Mouse (Mus musculus) Patski (cell line): ENCODE results near the gene 5730596B20Rik. TPM values are rescaled to one million over a fixed set of nuclear protein-coding genes. Genes with fewer than 3 reads are reported as not detected.

Source experiments
- ATAC-seq: fragments of 100-300 bp; one replicate; pipeline ENCODE4 v1.8.0; 2021
- CTCF ChIA-PET: fragments of 350-600 bp; sonication (Branson Sonifier 250); formaldehyde crosslinking; loops from one replicate; lab custom pipeline; 2022; ENCODE audit warnings: inconsistent platforms; lab: Charles Lee
- POLR2A ChIA-PET: fragments of 350-600 bp; sonication (Branson Sonifier 250); formaldehyde crosslinking; loops from one replicate; lab custom pipeline; 2022; ENCODE audit warnings: antibody characterized with exemption, inconsistent platforms; lab: Charles Lee
- DNase-seq: peaks from one replicate; pipeline ENCODE4 v3.0.0-alpha.2; 2011; ENCODE audit warnings: low read depth, low spot score
- H3K27me3 ChIP-seq: fragments of 371-371 bp; one replicate; pipeline ENCODE4 v1.5.1; 2021
- CTCF ChIP-seq: fragments of 100-300 bp; IDR thresholded peaks from one replicate; pipeline ENCODE4 v1.5.1; 2021
- in situ Hi-C: fragments of 300-500 bp; cut with MboI; formaldehyde crosslinking; loops from 3 replicates; pipeline ENCODE4 v1.11.1; 2018; ENCODE audit warnings: low pct_unique_long_range_greater_than_20kb, mixed read lengths
- polyA plus RNA-seq: library from polyadenylated mRNA; unstranded; gene quantifications from one replicate; pipeline ENCODE4 v1.2.3, GENCODE M21; 2021

Gene 5730596B20Rik
- polyA plus RNA-seq, 1 experiment from 2014 or later: 1.6 TPM

DNA sequence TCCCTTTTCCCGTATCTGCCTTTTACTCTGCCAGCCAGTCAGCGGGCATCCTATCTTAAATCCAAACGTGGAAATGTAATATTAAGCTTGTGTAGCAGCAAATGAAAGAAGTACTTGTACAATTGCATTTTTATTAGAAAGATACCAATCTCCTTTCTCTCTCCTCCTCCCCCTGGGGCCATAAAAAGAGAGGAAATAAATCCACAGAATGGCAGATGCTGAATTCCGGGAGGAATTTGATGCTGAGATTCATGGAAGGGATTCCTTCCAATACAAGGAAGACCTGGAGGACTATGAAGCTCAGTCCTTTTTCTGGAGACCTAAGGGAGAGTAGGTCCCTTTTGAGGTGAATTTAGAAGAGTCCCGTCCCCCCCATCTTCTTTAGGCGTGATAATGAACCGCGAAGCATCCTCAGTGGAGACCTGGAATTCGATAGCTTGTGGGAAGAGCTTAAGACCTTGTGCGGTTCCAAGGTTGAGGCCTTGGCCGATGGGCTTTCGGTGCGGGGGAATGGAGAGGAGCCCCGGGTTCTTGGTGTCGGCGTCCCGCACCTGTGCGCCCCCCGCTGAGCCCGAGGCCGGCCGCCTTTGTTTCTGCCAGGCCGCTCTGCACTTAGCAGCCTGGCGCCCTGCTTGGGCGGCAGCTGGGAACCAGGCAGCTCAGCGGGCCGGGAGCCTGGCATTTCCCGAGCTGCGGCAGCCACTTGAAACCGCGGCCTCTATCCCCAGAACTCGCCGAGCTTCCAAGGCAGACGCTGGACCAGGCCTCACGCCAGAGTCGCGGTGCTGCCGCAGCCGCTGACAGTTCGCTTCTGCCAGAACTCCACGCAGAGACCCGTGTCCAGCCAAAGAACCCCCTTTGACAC is 8.9 kb upstream of the 5730596B20Rik start:
- no peaks in the 10 kb centered on the region for H3K27me3 ChIP-seq
- no peak for DNase-seq
- ChIA-PET POLR2A (interaction anchor here (0.8 kb wide), 1 partner anchor 10 kb away, joined by 3 read pairs; the partner anchor contains the start of gene Hoxa1), CTCF (interaction anchor here (0.5 kb wide), 1 partner anchor 54 kb away, joined by 3 read pairs; no protein-coding TSS in a partner anchor)
- ATAC-seq: no peak
- no peak for TF ChIP-seq CTCF
- in situ Hi-C loops: no loop called here

DNA sequence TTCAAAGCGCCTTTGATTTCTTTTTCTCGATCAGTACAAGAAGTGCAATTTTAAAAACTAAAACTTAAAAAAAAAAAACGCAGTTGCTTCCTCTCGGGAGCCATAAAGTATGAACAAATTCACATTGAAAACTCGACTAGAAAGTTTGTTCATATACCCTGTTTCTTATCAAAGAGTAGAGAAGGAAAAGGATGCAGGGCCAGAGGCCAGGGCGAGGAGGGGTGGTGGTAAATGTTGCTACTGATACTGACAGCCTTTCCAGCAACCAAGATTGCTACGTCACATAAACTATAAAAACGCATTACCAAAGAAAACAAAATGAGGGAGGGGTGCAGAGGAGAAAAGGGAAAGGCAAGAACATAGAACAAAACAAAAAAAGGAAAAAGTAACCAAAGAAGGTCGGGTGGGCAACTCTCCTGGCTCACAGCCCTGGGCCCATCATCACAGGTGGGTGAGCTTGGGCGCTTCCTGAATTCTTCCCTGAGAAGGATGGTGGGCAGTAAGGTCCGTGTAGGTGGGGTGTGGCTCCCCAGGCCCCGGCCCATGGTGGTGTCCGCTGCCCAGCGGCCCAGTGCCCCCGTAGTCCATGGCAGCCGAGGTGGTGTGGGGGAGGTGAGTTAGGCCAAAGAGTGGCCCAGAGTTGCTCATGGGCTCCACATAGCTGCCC is 7.7 kb upstream of the 5730596B20Rik start:
- H3K27me3 ChIP-seq: no peaks in the 10 kb centered on the region
- ATAC-seq: no peak
- ChIA-PET CTCF (no interaction called here), POLR2A (interaction anchor here (16.4 kb wide), 1 partner anchor 55 kb away, joined by 378 read pairs; the partner anchor contains the start of genes Gm28308, Hoxa10, Hoxa3 and Hoxa6)
- in situ Hi-C loops: loop anchor here (10.0 kb wide), 1 partner anchor 55 kb away; the partner anchor contains the start of gene Hoxa7
- TF ChIP-seq CTCF: no peak
- no peak for DNase-seq

DNA sequence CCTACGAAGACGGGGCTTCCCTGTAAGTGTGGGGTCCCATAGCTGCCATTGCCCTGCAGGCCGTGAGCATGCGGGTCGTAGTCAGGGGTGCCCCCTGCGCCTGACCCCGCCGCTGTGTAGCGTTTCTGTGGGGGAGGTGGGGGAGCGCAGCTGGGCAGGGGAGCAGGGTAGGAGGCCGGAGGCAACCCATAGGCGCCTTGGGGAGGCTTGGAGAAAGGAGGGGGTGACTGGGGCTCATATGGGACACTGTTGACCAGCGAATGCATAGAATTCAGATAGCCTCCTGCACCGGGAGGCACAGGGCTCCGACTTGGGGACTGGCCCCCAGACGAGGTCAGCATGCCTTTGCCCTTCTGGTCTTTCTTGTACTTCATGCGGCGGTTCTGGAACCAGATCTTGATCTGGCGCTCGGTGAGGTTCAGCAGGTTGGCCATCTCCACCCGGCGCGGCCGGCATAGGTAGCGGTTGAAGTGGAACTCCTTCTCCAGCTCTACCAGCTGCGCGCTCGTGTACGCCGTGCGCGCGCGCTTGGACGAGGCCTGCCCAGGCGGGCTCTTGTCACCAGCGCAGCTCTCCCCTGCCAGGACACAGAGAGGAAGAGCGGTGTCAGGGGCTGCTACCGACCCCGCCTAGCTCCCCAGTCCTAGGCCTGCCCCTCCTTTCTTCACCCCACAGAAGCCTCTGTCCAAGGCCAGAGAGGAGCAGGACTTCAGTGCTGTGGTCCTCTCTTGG is 7.0 kb upstream of the 5730596B20Rik start:
- ChIA-PET CTCF (interaction anchor here (0.7 kb wide), 1 partner anchor 8 kb away, joined by 3 read pairs; no protein-coding TSS in a partner anchor), POLR2A (interaction anchor here (2.9 to 16.4 kb wide), 2 partner anchors 9 to 54 kb away, joined by 16 to 378 read pairs; partner anchors contain the start of genes Gm28308, Hoxa10, Hoxa3 and Hoxa6)
- in situ Hi-C loops: loop anchor here (10.0 kb wide), 1 partner anchor 54 kb away; the partner anchor contains the start of gene Hoxa7
- no peak for ATAC-seq
- no peaks in the 10 kb centered on the region for H3K27me3 ChIP-seq
- DNase-seq: no peak
- TF ChIP-seq CTCF: no peak

GRCm38 (mm10) chr6:52170898-52171223 is 6.4 kb upstream of the 5730596B20Rik start:
- no peak for TF ChIP-seq CTCF
- CTCF ChIA-PET: interaction anchor here (0.7 kb wide), 1 partner anchor 8 kb away, joined by 3 read pairs; no protein-coding TSS in a partner anchor
- DNase-seq (no peak), ATAC-seq (no peak)
- in situ Hi-C loops: loop anchor here (10.0 kb wide), 1 partner anchor 54 kb away; the partner anchor contains the start of gene Hoxa7
- H3K27me3 ChIP-seq: no peaks in the 10 kb centered on the region
- POLR2A ChIA-PET: interaction anchor here (2.9 to 16.4 kb wide), 2 partner anchors 9 to 54 kb away, joined by 16 to 378 read pairs; partner anchors contain the start of genes Gm28308, Hoxa10, Hoxa3 and Hoxa6

DNA sequence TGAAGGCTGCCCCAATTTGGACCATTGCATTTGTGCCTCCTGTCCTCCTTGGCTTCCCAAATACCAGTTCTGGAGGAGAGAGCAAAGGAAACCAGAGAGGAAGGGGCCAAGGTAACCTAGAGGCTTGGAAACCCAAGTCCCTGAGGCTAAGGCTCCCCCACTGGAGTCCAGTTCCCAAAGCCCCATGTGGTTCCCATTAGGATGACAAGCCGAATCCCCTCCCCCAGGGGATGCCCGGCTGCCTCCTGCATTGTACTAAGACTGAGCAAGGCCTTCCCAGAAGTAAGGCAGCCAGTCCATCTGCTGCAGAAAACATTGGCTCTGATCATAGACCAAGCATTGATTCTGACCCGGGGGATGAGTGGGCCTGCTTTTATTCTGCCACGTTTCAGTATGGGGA is 6.0 kb upstream of the 5730596B20Rik start:
- in situ Hi-C loops: loop anchor here (10.0 kb wide), 1 partner anchor 53 kb away; the partner anchor contains the start of gene Hoxa7
- no peak for TF ChIP-seq CTCF
- H3K27me3 ChIP-seq: no peaks in the 10 kb centered on the region
- CTCF ChIA-PET: interaction anchor here (0.7 to 1.8 kb wide), 2 partner anchors 9 to 10 kb away, joined by 3 to 6 read pairs; no protein-coding TSS in a partner anchor
- POLR2A ChIA-PET: interaction anchor here (2.9 to 16.4 kb wide), 2 partner anchors 10 to 53 kb away, joined by 16 to 378 read pairs; partner anchors contain the start of genes Gm28308, Hoxa10, Hoxa3 and Hoxa6
- DNase-seq (no peak), ATAC-seq (no peak)

DNA sequence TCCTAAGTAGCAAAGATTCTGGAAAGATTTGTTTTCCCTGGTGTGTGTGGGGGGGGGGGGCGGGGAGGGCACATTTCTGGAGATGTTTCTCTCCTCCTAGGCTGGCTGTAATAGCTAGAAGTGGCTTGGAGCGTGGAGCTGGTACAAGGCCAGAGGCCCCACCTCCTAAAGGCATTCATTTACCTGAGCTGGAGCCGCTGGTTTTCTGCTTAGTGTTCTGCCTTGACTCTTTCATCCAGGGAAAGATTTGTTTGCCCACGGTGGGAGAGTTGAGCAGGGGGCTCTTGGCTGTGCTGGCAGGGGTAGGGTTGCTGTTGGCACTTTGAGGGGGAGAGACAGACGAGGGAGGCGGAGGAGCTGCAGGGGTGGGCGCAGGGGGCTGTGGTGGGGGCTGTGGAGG is 5.4 kb upstream of the 5730596B20Rik start:
- no peak for DNase-seq
- no peak for ATAC-seq
- TF ChIP-seq CTCF: no peak
- POLR2A ChIA-PET: interaction anchor here (1.4 to 16.4 kb wide), 4 partner anchors 10 to 73 kb away, joined by 7 to 378 read pairs (median 12); partner anchors contain the start of genes Gm28308, Hoxa10, Hoxa11 and Hoxa3
- CTCF ChIA-PET: interaction anchor here (1.1 to 1.8 kb wide), 2 partner anchors 9 to 10 kb away, joined by 4 to 6 read pairs; no protein-coding TSS in a partner anchor
- in situ Hi-C loops: loop anchor here (10.0 kb wide), 1 partner anchor 53 kb away; the partner anchor contains the start of gene Hoxa7
- H3K27me3 ChIP-seq: no peaks in the 10 kb centered on the region

DNA sequence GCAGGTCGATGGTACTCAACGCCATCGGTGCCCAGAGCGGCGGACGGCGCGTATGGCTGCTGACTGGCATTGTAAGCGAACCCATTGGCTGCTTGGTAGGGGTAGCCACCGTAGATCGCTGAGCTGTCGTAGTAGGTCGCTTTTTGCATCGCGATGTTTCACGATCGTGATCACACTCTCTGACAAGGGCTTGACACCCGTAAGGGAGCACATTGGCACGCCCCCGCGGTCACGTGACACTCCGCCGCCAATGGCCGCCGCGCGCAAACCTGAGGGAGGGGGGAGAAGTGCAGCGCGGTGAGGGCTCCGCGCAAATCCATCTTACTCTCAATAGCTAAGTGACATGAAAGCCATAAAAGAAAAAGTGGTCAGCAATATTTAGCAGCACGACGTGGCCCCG is 4.8 kb upstream of the 5730596B20Rik start:
- no peak for TF ChIP-seq CTCF
- ChIA-PET CTCF (interaction anchor here (1.1 to 1.8 kb wide), 2 partner anchors 9 to 11 kb away, joined by 4 to 6 read pairs; no protein-coding TSS in a partner anchor), POLR2A (interaction anchor here (0.8 to 16.4 kb wide), 5 partner anchors 11 to 73 kb away, joined by 3 to 378 read pairs (median 8); partner anchors contain the start of genes Gm28308, Hoxa10, Hoxa11 and Hoxa3)
- ATAC-seq (peak; percentile 49), DNase-seq (no peak)
- H3K27me3 ChIP-seq: no peaks in the 10 kb centered on the region
- in situ Hi-C loops: loop anchor here (10.0 kb wide), 1 partner anchor 52 kb away; the partner anchor contains the start of gene Hoxa7

- no peaks in the 10 kb centered on the region for H3K27me3 ChIP-seq
- in situ Hi-C loops: loop anchor here (10.0 kb wide), 1 partner anchor 51 kb away; the partner anchor contains the start of gene Hoxa7
- POLR2A ChIA-PET: interaction anchor here (2.0 to 16.4 kb wide), 3 partner anchors 12 to 72 kb away, joined by 6 to 378 read pairs (median 8); partner anchors contain the start of genes Gm28308, Hoxa10, Hoxa11 and Hoxa3
- DNase-seq (no peak), ATAC-seq (no peak)
- TF ChIP-seq CTCF: no peak
- CTCF ChIA-PET: interaction anchor here (1.7 kb wide), 1 partner anchor 40 kb away, joined by 5 read pairs; the partner anchor contains the start of genes Gm28308 and Hoxa3
Observed at GRCm38 (mm10) chr6:52173648-52174047, 3.6 kb upstream of the 5730596B20Rik start.
